Mouse (Mus musculus): Measurements from ENCODE around the gene Ust. TPM values are rescaled to one million over a fixed set of nuclear protein-coding genes. Genes with fewer than 3 reads are reported as not detected.

Ust gene
- polyA plus RNA-seq, 1 experiment from 2014 or later = 3.9 TPM

GRCm38 (mm10) chr10:8336601-8337000 lies 182.0 kb downstream of the Ust start:
- no peak for DNase-seq (ENCODE audit: low spot score)
- Histone ChIP-seq H3K27ac (replicated peaks) (no peak overlapping the region), H3K36me3 (replicated peaks) (no peaks in the 10 kb centered on the region), H3K4me1 (no peaks in the 10 kb centered on the region), H3K27me3 (replicated peaks; ENCODE audit: low read depth, poor library complexity, severe bottlenecking) (no peaks in the 10 kb centered on the region), H3K4me3 (no peak overlapping the region), H3K9me3 (no peaks in the 10 kb centered on the region)
- 79% methylated on average over 1 of the region's 1 CpGs for WGBS

GRCm38 (mm10) chr10:8330958-8331357 lies 187.7 kb downstream of the Ust start:
- WGBS = 90% methylated on average over 5 of the region's 5 CpGs
- no peaks in the 10 kb centered on the region for H3K4me1 ChIP-seq
- H3K4me3 ChIP-seq = no peak overlapping the region
- 0 out of 2 replicates have a peak, but pooled peaks cover 3% of the 10 kb centered on the region for H3K36me3 ChIP-seq (replicated peaks)
- H3K27me3 ChIP-seq (replicated peaks; ENCODE audit: low read depth, poor library complexity, severe bottlenecking) = no peaks in the 10 kb centered on the region
- DNase-seq (ENCODE audit: low spot score) = no peak
- no peak overlapping the region for H3K27ac ChIP-seq (replicated peaks)
- H3K9me3 ChIP-seq = no peaks in the 10 kb centered on the region

- WGBS = 89% methylated on average over 8 of the region's 8 CpGs
Measured at GRCm38 (mm10) chr10:8330006-8330405, 188.6 kb downstream of the Ust start.

GRCm38 (mm10) chr10:8323304-8323765 lies 195.3 kb downstream of the Ust start:
- DNase-seq (ENCODE audit: low spot score) = peak; percentile 70
- H3K36me3 ChIP-seq (replicated peaks) = 0 out of 2 replicates have a peak, but pooled peaks cover 3% of the 10 kb centered on the region
- no peaks in the 10 kb centered on the region; the same call in 1 of the 2 replicates for H3K4me1 ChIP-seq
- 50% methylated on average over 2 of the region's 2 CpGs for WGBS
- no peaks in the 10 kb centered on the region for H3K27me3 ChIP-seq (replicated peaks; ENCODE audit: low read depth, poor library complexity, severe bottlenecking)
- no peak overlapping the region for H3K27ac ChIP-seq (replicated peaks)
- H3K4me3 ChIP-seq = no peak overlapping the region
- no peaks in the 10 kb centered on the region for H3K9me3 ChIP-seq

More at GRCm38 (mm10) chr10:8330006-8330405, 188.6 kb downstream of the Ust start:
- DNase-seq (ENCODE audit: low spot score) = no peak
- no peaks in the 10 kb centered on the region for H3K4me1 ChIP-seq
- no peak overlapping the region for H3K4me3 ChIP-seq
- H3K9me3 ChIP-seq = no peaks in the 10 kb centered on the region
- H3K27ac ChIP-seq (replicated peaks) = no peak overlapping the region
- H3K27me3 ChIP-seq (replicated peaks; ENCODE audit: low read depth, poor library complexity, severe bottlenecking) = no peaks in the 10 kb centered on the region
- H3K36me3 ChIP-seq (replicated peaks) = 0 out of 2 replicates have a peak, but pooled peaks cover 3% of the 10 kb centered on the region

GRCm38 (mm10) chr10:8320771-8321170 lies 197.9 kb downstream of the Ust start:
- Histone ChIP-seq H3K9me3 (no peaks in the 10 kb centered on the region), H3K27ac (replicated peaks) (no peak overlapping the region), H3K4me3 (no peak overlapping the region), H3K27me3 (replicated peaks; ENCODE audit: low read depth, poor library complexity, severe bottlenecking) (no peaks in the 10 kb centered on the region), H3K36me3 (replicated peaks) (no peaks in the 10 kb centered on the region), H3K4me1 (no peaks in the 10 kb centered on the region; the same call in 1 of the 2 replicates)
- DNase-seq (ENCODE audit: low spot score) = no peak

- no peak for DNase-seq (ENCODE audit: low spot score)
- H3K4me1 ChIP-seq = peaks cover 6% of the 10 kb centered on the region; the same call in 1 of the 2 replicates
- no peak overlapping the region for H3K4me3 ChIP-seq
- 83% methylated on average over 6 of the region's 6 CpGs for WGBS
- no peaks in the 10 kb centered on the region for H3K9me3 ChIP-seq
- no peaks in the 10 kb centered on the region for H3K27me3 ChIP-seq (replicated peaks; ENCODE audit: low read depth, poor library complexity, severe bottlenecking)
- H3K36me3 ChIP-seq (replicated peaks) = no peaks in the 10 kb centered on the region
- no peak overlapping the region for H3K27ac ChIP-seq (replicated peaks)
Measured at GRCm38 (mm10) chr10:8309435-8309834, 209.2 kb downstream of the Ust start.

GRCm38 (mm10) chr10:8304211-8304610 lies 214.4 kb downstream of the Ust start:
- DNase-seq (ENCODE audit: low spot score) = no peak
- Histone ChIP-seq H3K27ac (replicated peaks) (no peak overlapping the region), H3K4me1 (peaks cover under 1% of the 10 kb centered on the region; the same call in 1 of the 2 replicates), H3K4me3 (no peak overlapping the region), H3K27me3 (replicated peaks; ENCODE audit: low read depth, poor library complexity, severe bottlenecking) (no peaks in the 10 kb centered on the region), H3K9me3 (no peaks in the 10 kb centered on the region), H3K36me3 (replicated peaks) (no peaks in the 10 kb centered on the region)
- WGBS = 74% methylated on average over 4 of the region's 4 CpGs

- Histone ChIP-seq H3K9me3 (no peaks in the 10 kb centered on the region), H3K27ac (replicated peaks) (no peak overlapping the region), H3K27me3 (replicated peaks; ENCODE audit: low read depth, poor library complexity, severe bottlenecking) (no peaks in the 10 kb centered on the region), H3K4me1 (no peaks in the 10 kb centered on the region; the same call in none of the 2 replicates), H3K4me3 (no peak overlapping the region), H3K36me3 (replicated peaks) (no peaks in the 10 kb centered on the region)
- 85% methylated on average over 1 of the region's 1 CpGs for WGBS
- no peak for DNase-seq (ENCODE audit: low spot score)
Measured at GRCm38 (mm10) chr10:8299166-8299565, 219.5 kb downstream of the Ust start.

- Histone ChIP-seq H3K4me1 (no peaks in the 10 kb centered on the region; the same call in none of the 2 replicates), H3K4me3 (no peak overlapping the region), H3K9me3 (no peaks in the 10 kb centered on the region), H3K27me3 (replicated peaks; ENCODE audit: low read depth, poor library complexity, severe bottlenecking) (no peaks in the 10 kb centered on the region), H3K36me3 (replicated peaks) (no peaks in the 10 kb centered on the region), H3K27ac (replicated peaks) (no peak overlapping the region)
- peak; percentile 17 for DNase-seq (ENCODE audit: low spot score)
- WGBS = 42% methylated on average over 2 of the region's 2 CpGs
Measured at GRCm38 (mm10) chr10:8297214-8297613, 221.4 kb downstream of the Ust start.

- no peak for DNase-seq (ENCODE audit: low spot score)
- 64% methylated on average over 5 of the region's 5 CpGs for WGBS
- H3K4me3 ChIP-seq = no peak overlapping the region
- peaks cover 13% of the 10 kb centered on the region for H3K4me1 ChIP-seq
- no peak overlapping the region for H3K27ac ChIP-seq (replicated peaks)
- no peaks in the 10 kb centered on the region for H3K9me3 ChIP-seq
- no peaks in the 10 kb centered on the region for H3K36me3 ChIP-seq (replicated peaks)
- no peaks in the 10 kb centered on the region for H3K27me3 ChIP-seq (replicated peaks; ENCODE audit: low read depth, poor library complexity, severe bottlenecking)
Measured at GRCm38 (mm10) chr10:8290661-8291060, 228.0 kb downstream of the Ust start.

- 11% methylated on average over 6 of the region's 6 CpGs for WGBS
- peaks cover 13% of the 10 kb centered on the region for H3K4me1 ChIP-seq
- H3K27me3 ChIP-seq (replicated peaks; ENCODE audit: low read depth, poor library complexity, severe bottlenecking) = no peaks in the 10 kb centered on the region
- no peak overlapping the region for H3K4me3 ChIP-seq
- no peaks in the 10 kb centered on the region for H3K36me3 ChIP-seq (replicated peaks)
- H3K9me3 ChIP-seq = no peaks in the 10 kb centered on the region
- no peak overlapping the region for H3K27ac ChIP-seq (replicated peaks)
- peak; percentile 52 for DNase-seq (ENCODE audit: low spot score)
Measured at GRCm38 (mm10) chr10:8287350-8287791, 231.3 kb downstream of the Ust start.

- 89% methylated on average over 3 of the region's 3 CpGs for WGBS
- Histone ChIP-seq H3K36me3 (replicated peaks) (no peaks in the 10 kb centered on the region), H3K4me1 (peaks cover 13% of the 10 kb centered on the region)
Measured at GRCm38 (mm10) chr10:8283991-8284390, 234.6 kb downstream of the Ust start.

GRCm38 (mm10) chr10:8277094-8277493 lies 241.5 kb downstream of the Ust start:
- no peaks in the 10 kb centered on the region for H3K9me3 ChIP-seq
- H3K4me1 ChIP-seq = peaks cover 7% of the 10 kb centered on the region
- 76% methylated on average over 5 of the region's 5 CpGs for WGBS
- H3K27me3 ChIP-seq (replicated peaks; ENCODE audit: low read depth, poor library complexity, severe bottlenecking) = no peaks in the 10 kb centered on the region
- H3K36me3 ChIP-seq (replicated peaks) = no peaks in the 10 kb centered on the region
- H3K27ac ChIP-seq (replicated peaks) = no peak overlapping the region
- H3K4me3 ChIP-seq = no peak overlapping the region
- DNase-seq (ENCODE audit: low spot score) = no peak

More at GRCm38 (mm10) chr10:8283991-8284390, 234.6 kb downstream of the Ust start:
- H3K4me3 ChIP-seq = no peak overlapping the region
- no peak for DNase-seq (ENCODE audit: low spot score)
- no peaks in the 10 kb centered on the region for H3K9me3 ChIP-seq
- no peaks in the 10 kb centered on the region for H3K27me3 ChIP-seq (replicated peaks; ENCODE audit: low read depth, poor library complexity, severe bottlenecking)
- H3K27ac ChIP-seq (replicated peaks) = no peak overlapping the region

All from embryonic facial prominence, embryonic 10.5 days (tissue).